Mouse (Mus musculus) stomach, embryonic 15.5 days (tissue): ENCODE results near the gene Ifna2. TPM values are rescaled to one million over a fixed set of nuclear protein-coding genes. Genes with fewer than 3 reads are reported as not detected.

ENCODE experiments used
- ATAC-seq: fragments of 200-750 bp; cut with Nextera tagmentation; 2 replicates; pipeline ENCODE4 v1.8.0; 2017; ENCODE audit warnings: low read depth, moderate number of reproducible peaks, moderate TSS enrichment; ENCODE audit not compliant: insufficient read depth, low FRiP score
- H3K27ac ChIP-seq: fragments of 300-500 bp; sonication (generic); 2 replicates; pipeline ENCODE4 v1.5.1; 2015; ENCODE audit warnings: mild to moderate bottlenecking, inconsistent platforms
- H3K27me3 ChIP-seq: fragments of 300-500 bp; sonication (generic); replicated peaks from 2 replicates; pipeline ENCODE4 v1.6.1; 2015; ENCODE audit warnings: inconsistent platforms
- H3K36me3 ChIP-seq: fragments of 300-500 bp; sonication (generic); 2 replicates; pipeline ENCODE4 v1.6.1; 2015; ENCODE audit warnings: inconsistent platforms
- H3K4me1 ChIP-seq: fragments of 300-500 bp; sonication (generic); 2 replicates; pipeline ENCODE4 v1.6.1; 2015; ENCODE audit warnings: inconsistent platforms
- H3K4me2 ChIP-seq: fragments of 300-500 bp; sonication (generic); 2 replicates; pipeline ENCODE4 v1.6.1; 2015; ENCODE audit warnings: mild to moderate bottlenecking, inconsistent platforms
- H3K4me3 ChIP-seq: fragments of 300-500 bp; sonication (generic); replicated peaks from 2 replicates; pipeline ENCODE4 v1.5.1; 2015; ENCODE audit warnings: inconsistent platforms
- H3K9ac ChIP-seq: fragments of 300-500 bp; sonication (generic); 2 replicates; pipeline ENCODE4 v1.6.1; 2015; ENCODE audit warnings: inconsistent platforms
- H3K9me3 ChIP-seq: fragments of 300-500 bp; sonication (generic); 2 replicates; pipeline ENCODE4 v1.6.1; 2016; ENCODE audit warnings: inconsistent platforms
- WGBS: fragments of 180-500 bp; shearing (Covaris S2); methylation state at CpG from one replicate; pipeline ENCODE4 v1.1.7; 2015; 5-methylcytosine and 5-hydroxymethylcytosine counted together
- polyA plus RNA-seq: library from polyadenylated mRNA; unstranded; fragments of >200 nt; fragmentation: Nextera tagmentation; extraction: Ambion mirVana; gene quantifications from 2 replicates; pipeline ENCODE4 v1.2.1, GENCODE M21; 2015

The Ifna2 gene
- polyA plus RNA-seq, 1 experiment from 2014 or later: not detected

GRCm38 (mm10) chr4:88698781-88699180 is 15.1 kb upstream of the Ifna2 start:
- Histone ChIP-seq H3K4me1 (no peaks in the 10 kb centered on the region), H3K27me3 (no peaks in the 10 kb centered on the region), H3K27ac (no peak overlapping the region), H3K9ac (no peak overlapping the region), H3K36me3 (no peaks in the 10 kb centered on the region), H3K4me3 (no peak overlapping the region), H3K4me2 (no peak overlapping the region), H3K9me3 (no peaks in the 10 kb centered on the region)
- ATAC-seq: no peak
- WGBS: 77% methylated on average over 5 of the region's 5 CpGs

- no peak overlapping the region for H3K4me3 ChIP-seq
- WGBS: 74% methylated on average over 4 of the region's 4 CpGs
- no peak overlapping the region for H3K9ac ChIP-seq
- no peaks in the 10 kb centered on the region for H3K9me3 ChIP-seq
- no peak overlapping the region for H3K27ac ChIP-seq
- H3K36me3 ChIP-seq: no peaks in the 10 kb centered on the region
- H3K27me3 ChIP-seq: no peaks in the 10 kb centered on the region
- H3K4me1 ChIP-seq: no peaks in the 10 kb centered on the region
- no peak overlapping the region for H3K4me2 ChIP-seq
- no peak for ATAC-seq
Observed at GRCm38 (mm10) chr4:88697753-88698152, 14.0 kb upstream of the Ifna2 start.

GRCm38 (mm10) chr4:88697108-88697507 is 13.4 kb upstream of the Ifna2 start:
- H3K36me3 ChIP-seq: no peaks in the 10 kb centered on the region
- H3K27me3 ChIP-seq: no peaks in the 10 kb centered on the region
- H3K4me3 ChIP-seq: no peak overlapping the region
- ATAC-seq: no peak
- H3K9ac ChIP-seq: no peak overlapping the region
- WGBS: 61% methylated on average over 6 of the region's 6 CpGs
- H3K9me3 ChIP-seq: no peaks in the 10 kb centered on the region
- no peak overlapping the region for H3K27ac ChIP-seq
- no peaks in the 10 kb centered on the region for H3K4me1 ChIP-seq
- H3K4me2 ChIP-seq: no peak overlapping the region

DNA sequence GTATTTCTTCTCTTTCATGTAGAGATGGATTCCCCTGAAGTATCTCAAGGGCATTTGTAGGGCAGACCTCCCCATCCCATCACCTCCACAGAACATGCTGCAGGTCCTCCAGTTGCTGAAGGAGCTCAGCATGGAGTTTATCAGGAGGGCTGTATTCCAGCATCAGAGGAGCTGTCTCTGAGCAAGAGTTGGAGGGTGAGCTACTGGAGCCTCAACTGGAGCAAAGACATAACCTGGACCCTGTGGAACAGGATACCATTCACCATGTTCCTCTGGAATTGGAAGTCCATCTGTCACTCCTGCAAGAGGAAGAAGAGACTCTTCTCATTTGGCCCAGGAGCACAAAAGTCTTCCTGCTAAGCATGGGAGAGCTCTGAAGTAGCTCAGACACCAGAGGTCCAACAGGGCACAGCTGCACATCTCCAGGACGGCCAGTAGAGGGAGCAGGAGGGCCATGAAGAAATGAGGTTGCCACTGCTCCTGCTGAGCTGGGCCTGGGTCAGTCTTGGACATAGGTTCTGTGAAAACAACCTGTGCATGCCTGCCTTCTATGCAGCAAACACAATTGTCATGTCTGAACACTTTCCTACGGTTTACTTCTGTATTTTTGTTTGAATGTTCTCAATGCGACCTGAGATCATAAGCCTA is 12.6 kb upstream of the Ifna2 start:
- ATAC-seq: peak; percentile 68; the same call in 1 of the 2 replicates
- Histone ChIP-seq H3K9me3 (no peaks in the 10 kb centered on the region), H3K27me3 (no peaks in the 10 kb centered on the region), H3K27ac (no peak overlapping the region), H3K4me1 (no peaks in the 10 kb centered on the region), H3K36me3 (no peaks in the 10 kb centered on the region), H3K9ac (no peak overlapping the region), H3K4me2 (no peak overlapping the region), H3K4me3 (no peak overlapping the region)
- 23% methylated on average over 3 of the region's 3 CpGs for WGBS

DNA sequence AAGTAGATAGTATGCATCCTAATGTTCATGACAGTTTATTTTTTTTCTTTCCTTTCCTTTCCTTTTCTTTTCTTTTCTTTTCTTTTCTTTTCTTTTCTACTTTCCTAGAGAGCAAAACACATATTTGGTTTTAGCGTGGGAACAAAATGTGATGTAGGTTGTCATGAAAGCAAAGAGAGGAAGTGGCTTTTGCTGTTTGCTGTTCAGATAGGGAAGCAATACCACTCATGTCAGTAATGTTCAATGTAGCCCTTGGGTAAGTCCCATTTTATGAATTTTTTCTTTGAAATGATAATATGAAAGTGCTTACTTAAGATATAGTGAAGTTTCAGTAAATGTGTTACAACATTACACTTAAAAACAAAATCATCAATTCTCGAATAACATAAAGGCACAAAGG is 9.7 kb upstream of the Ifna2 start:
- Histone ChIP-seq H3K4me2 (no peak overlapping the region), H3K4me3 (no peak overlapping the region), H3K36me3 (no peaks in the 10 kb centered on the region), H3K9me3 (no peaks in the 10 kb centered on the region), H3K4me1 (no peaks in the 10 kb centered on the region), H3K27ac (no peak overlapping the region), H3K27me3 (no peaks in the 10 kb centered on the region), H3K9ac (no peak overlapping the region)
- 76% methylated on average over 2 of the region's 2 CpGs for WGBS
- no peak for ATAC-seq

GRCm38 (mm10) chr4:88692537-88692936 is 8.8 kb upstream of the Ifna2 start:
- Histone ChIP-seq H3K27me3 (no peaks in the 10 kb centered on the region), H3K9ac (no peak overlapping the region), H3K9me3 (no peaks in the 10 kb centered on the region), H3K4me3 (no peak overlapping the region), H3K4me1 (no peaks in the 10 kb centered on the region), H3K4me2 (no peak overlapping the region), H3K27ac (no peak overlapping the region), H3K36me3 (no peaks in the 10 kb centered on the region)
- ATAC-seq: no peak
- 81% methylated on average over 1 of the region's 1 CpGs for WGBS

GRCm38 (mm10) chr4:88691259-88691658 is 7.5 kb upstream of the Ifna2 start, which contains the start of gene Ifnab:
Gene Ifnab (minus strand): TSS chr4:88691359.
- Histone ChIP-seq H3K9me3 (no peaks in the 10 kb centered on the region), H3K27me3 (no peaks in the 10 kb centered on the region), H3K36me3 (no peaks in the 10 kb centered on the region), H3K4me1 (no peaks in the 10 kb centered on the region), H3K27ac (no peak within 1 kb of the TSS), H3K4me2 (no peak within 1 kb of the TSS), H3K9ac (no peak within 1 kb of the TSS), H3K4me3 (no peak within 1 kb of the TSS)
- WGBS: 62% methylated on average over 2 of the region's 2 CpGs
- no peak for ATAC-seq

- Histone ChIP-seq H3K4me2 (no peak overlapping the region), H3K4me3 (no peak overlapping the region), H3K27ac (no peak overlapping the region), H3K4me1 (no peaks in the 10 kb centered on the region), H3K27me3 (no peaks in the 10 kb centered on the region), H3K36me3 (no peaks in the 10 kb centered on the region), H3K9me3 (no peaks in the 10 kb centered on the region), H3K9ac (no peak overlapping the region)
- WGBS: 42% methylated on average over 3 of the region's 3 CpGs
- no peak for ATAC-seq
Observed at GRCm38 (mm10) chr4:88681353-88681752, 2.4 kb downstream of the Ifna2 start.

- no peak overlapping the region for H3K4me3 ChIP-seq
- H3K27ac ChIP-seq: no peak overlapping the region
- no peak for ATAC-seq
- WGBS: 44% methylated on average over 8 of the region's 8 CpGs
- H3K9ac ChIP-seq: no peak overlapping the region
- H3K36me3 ChIP-seq: no peaks in the 10 kb centered on the region
- no peak overlapping the region for H3K4me2 ChIP-seq
- H3K27me3 ChIP-seq: no peaks in the 10 kb centered on the region
- no peaks in the 10 kb centered on the region for H3K4me1 ChIP-seq
- H3K9me3 ChIP-seq: no peaks in the 10 kb centered on the region
Observed at GRCm38 (mm10) chr4:88680362-88680761, 3.4 kb downstream of the Ifna2 start.

- WGBS: 80% methylated on average over 1 of the region's 1 CpGs
- Histone ChIP-seq H3K27me3 (no peaks in the 10 kb centered on the region), H3K27ac (no peak within 1 kb of the TSS), H3K4me2 (no peak within 1 kb of the TSS), H3K4me3 (no peak within 1 kb of the TSS), H3K4me1 (no peaks in the 10 kb centered on the region), H3K36me3 (no peaks in the 10 kb centered on the region), H3K9me3 (no peaks in the 10 kb centered on the region), H3K9ac (no peak within 1 kb of the TSS)
- no peak for ATAC-seq
Observed at GRCm38 (mm10) chr4:88676824-88677223, 6.9 kb downstream of the Ifna2 start, which contains the start of gene Ifna16. Gene Ifna16 (minus strand): TSS chr4:88676924.

DNA sequence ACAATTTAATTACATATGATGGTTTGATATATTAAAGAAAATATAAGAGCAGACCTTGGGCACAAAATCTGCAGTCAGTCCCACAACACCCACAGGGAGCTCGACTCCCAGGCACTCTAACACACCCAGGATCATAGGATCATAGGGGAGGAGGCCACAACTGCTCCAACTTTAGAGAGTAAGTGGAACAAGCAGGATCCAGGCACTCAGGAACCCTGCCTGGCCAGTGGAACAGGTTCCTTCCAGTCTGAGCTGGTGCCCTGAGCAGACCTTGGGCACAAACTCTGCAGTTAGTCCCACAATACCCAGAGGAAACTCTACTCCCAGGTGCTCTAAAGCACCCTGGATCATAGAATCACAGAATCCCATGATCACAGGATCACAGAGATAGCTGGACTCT is 28.3 kb downstream of the Ifna2 start:
- Histone ChIP-seq H3K4me3 (no peak overlapping the region), H3K4me1 (no peaks in the 10 kb centered on the region), H3K9ac (no peak overlapping the region), H3K9me3 (no peaks in the 10 kb centered on the region), H3K27me3 (no peaks in the 10 kb centered on the region), H3K4me2 (no peak overlapping the region), H3K36me3 (no peaks in the 10 kb centered on the region), H3K27ac (no peak overlapping the region)
- ATAC-seq: no peak
- WGBS: 24% methylated on average over 1 of the region's 1 CpGs

- no peak for ATAC-seq
- Histone ChIP-seq H3K27ac (no peak overlapping the region), H3K9me3 (no peaks in the 10 kb centered on the region), H3K27me3 (no peaks in the 10 kb centered on the region), H3K4me1 (no peaks in the 10 kb centered on the region), H3K4me3 (no peak overlapping the region), H3K36me3 (no peaks in the 10 kb centered on the region), H3K4me2 (no peak overlapping the region), H3K9ac (no peak overlapping the region)
- WGBS: 72% methylated on average over 3 of the region's 3 CpGs
Observed at GRCm38 (mm10) chr4:88653644-88654043, 30.1 kb downstream of the Ifna2 start.

DNA sequence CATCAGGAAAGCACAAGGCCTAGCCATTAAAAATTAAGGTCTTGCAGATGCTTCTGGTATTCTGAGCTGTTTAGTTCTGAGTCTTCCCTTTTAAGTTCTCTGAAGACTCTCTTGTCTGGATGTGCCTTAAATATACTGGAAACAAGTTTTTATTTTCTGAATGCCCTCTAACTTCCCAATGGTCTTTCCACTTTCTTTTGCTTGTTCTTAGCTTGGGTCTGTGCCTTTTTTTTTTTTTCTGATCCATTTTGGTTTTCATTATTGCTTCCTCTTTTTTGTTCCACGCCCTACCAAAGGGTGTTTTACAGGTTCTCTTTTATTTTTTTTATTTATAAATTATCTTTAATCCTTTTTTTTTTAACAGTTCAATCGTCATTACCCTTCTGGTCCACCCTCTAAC is 39.4 kb downstream of the Ifna2 start, which contains the start of gene Ifna13:
TSS of gene Ifna13 (minus strand) at position 101 of the 400 bp plus-strand sequence.
- H3K36me3 ChIP-seq: no peaks in the 10 kb centered on the region
- H3K9ac ChIP-seq: no peak within 1 kb of the TSS
- H3K27ac ChIP-seq: no peak within 1 kb of the TSS
- WGBS: 44% methylated on average over 2 of the region's 2 CpGs
- no peaks in the 10 kb centered on the region for H3K9me3 ChIP-seq
- H3K4me1 ChIP-seq: no peaks in the 10 kb centered on the region
- H3K4me3 ChIP-seq: no peak within 1 kb of the TSS
- ATAC-seq: no peak
- H3K4me2 ChIP-seq: no peak within 1 kb of the TSS
- H3K27me3 ChIP-seq: no peaks in the 10 kb centered on the region
